Mouse (Mus musculus): ENCODE data around the gene Crebbp.

GRCm38 (mm10) chr16:4199566-4199965, 14.2 kb downstream of the Crebbp start:
- TF ChIP-seq CTCF (IDR thresholded peaks at IDR 0.05; ENCODE audit: low read depth, low read length) (no peak), POLR2A (IDR thresholded peaks at IDR 0.05; ENCODE audit: insufficient read depth, low read length) (no peak), EP300 (IDR thresholded peaks at IDR 0.05; ENCODE audit: insufficient read depth, low read depth, low read length) (no peak)

Measured in ES-Bruce4 (cell line).